Mouse (Mus musculus): ENCODE results near the gene Elf4. TPM values are rescaled to one million over a fixed set of nuclear protein-coding genes. Genes with fewer than 3 reads are reported as not detected.

Elf4 gene
- polyA plus RNA-seq (2015; fragmentation: Nextera tagmentation; extraction: Ambion mirVana), result 9.2 and 10.3 TPM in 2 replicates

- Histone ChIP-seq H3K4me3 (peak within 1 kb of the TSS; percentile 50), H3K4me1 (peaks cover 15% of the 10 kb centered on the region; the same call in 1 of the 2 replicates), H3K9ac (peak within 1 kb of the TSS; percentile 78), H3K9me3 (no peaks in the 10 kb centered on the region), H3K27ac (replicated peaks) (no peak within 1 kb of the TSS; the same call in 1 of the 2 replicates), H3K36me3 (no peaks in the 10 kb centered on the region), H3K27me3 (replicated peaks) (no peaks in the 10 kb centered on the region), H3K4me2 (peak within 1 kb of the TSS; percentile 76)
- WGBS, result 10% methylated on average over 38 of the region's 38 CpGs
- peak; percentile 56; the same call in 1 of the 2 replicates for ATAC-seq (ENCODE audit: extremely low read depth, insufficient number of reproducible peaks, low FRiP score, low TSS enrichment)
These were observed at the start of gene Elf4 for GRCm38 (mm10) chrX:48462754-48463507. Elf4 (minus strand) TSS chrX:48463132.

- Histone ChIP-seq H3K9me3 (no peaks in the 10 kb centered on the region), H3K27me3 (replicated peaks) (no peaks in the 10 kb centered on the region), H3K4me2 (no peak overlapping the region), H3K4me3 (no peak overlapping the region), H3K4me1 (no peaks in the 10 kb centered on the region), H3K9ac (no peak overlapping the region), H3K27ac (replicated peaks) (no peak overlapping the region), H3K36me3 (peaks cover 72% of the 10 kb centered on the region)
- no peak for ATAC-seq (ENCODE audit: extremely low read depth, insufficient number of reproducible peaks, low FRiP score, low TSS enrichment)
- WGBS, result 86% methylated on average over 8 of the region's 8 CpGs
These were observed 30.8 kb upstream of the Elf4 start for GRCm38 (mm10) chrX:48493763-48494162.

- peaks cover 73% of the 10 kb centered on the region for H3K36me3 ChIP-seq
- H3K9me3 ChIP-seq, result no peaks in the 10 kb centered on the region
- H3K27ac ChIP-seq (replicated peaks), result no peak overlapping the region
- H3K27me3 ChIP-seq (replicated peaks), result no peaks in the 10 kb centered on the region
- 79% methylated on average over 7 of the region's 7 CpGs for WGBS
- no peak for ATAC-seq (ENCODE audit: extremely low read depth, insufficient number of reproducible peaks, low FRiP score, low TSS enrichment)
- H3K9ac ChIP-seq, result no peak overlapping the region
- 0 out of 2 replicates have a peak, but pooled peaks cover 4% of the 10 kb centered on the region for H3K4me1 ChIP-seq
- no peak overlapping the region for H3K4me3 ChIP-seq
- H3K4me2 ChIP-seq, result no peak overlapping the region
These were observed 18.8 kb upstream of the Elf4 start for GRCm38 (mm10) chrX:48481687-48482086.

- ATAC-seq (ENCODE audit: extremely low read depth, insufficient number of reproducible peaks, low FRiP score, low TSS enrichment), result no peak
- Histone ChIP-seq H3K9ac (no peak overlapping the region), H3K4me2 (no peak overlapping the region), H3K27me3 (replicated peaks) (no peaks in the 10 kb centered on the region), H3K9me3 (no peaks in the 10 kb centered on the region), H3K36me3 (peaks cover 78% of the 10 kb centered on the region), H3K4me3 (no peak overlapping the region), H3K27ac (replicated peaks) (no peak overlapping the region), H3K4me1 (0 out of 2 replicates have a peak, but pooled peaks cover 4% of the 10 kb centered on the region)
- WGBS, result 85% methylated on average over 4 of the region's 4 CpGs
These were observed 18.2 kb upstream of the Elf4 start for GRCm38 (mm10) chrX:48481095-48481494.

GRCm38 (mm10) chrX:48467355-48467946, 4.5 kb upstream of the Elf4 start:
- Histone ChIP-seq H3K4me3 (no peak overlapping the region), H3K27ac (replicated peaks) (peak overlapping the region; percentile 2), H3K4me1 (peaks cover 8% of the 10 kb centered on the region; the same call in 1 of the 2 replicates), H3K36me3 (peaks cover 3% of the 10 kb centered on the region; the same call in 1 of the 2 replicates), H3K27me3 (replicated peaks) (no peaks in the 10 kb centered on the region), H3K9ac (no peak overlapping the region), H3K9me3 (no peaks in the 10 kb centered on the region), H3K4me2 (no peak overlapping the region)
- ATAC-seq (ENCODE audit: extremely low read depth, insufficient number of reproducible peaks, low FRiP score, low TSS enrichment), result no peak
- WGBS, result 29% methylated on average over 3 of the region's 3 CpGs

- H3K9ac ChIP-seq, result no peak overlapping the region
- ATAC-seq (ENCODE audit: extremely low read depth, insufficient number of reproducible peaks, low FRiP score, low TSS enrichment), result no peak
- peaks cover 12% of the 10 kb centered on the region; the same call in 1 of the 2 replicates for H3K4me1 ChIP-seq
- no peak overlapping the region for H3K4me2 ChIP-seq
- no peaks in the 10 kb centered on the region for H3K9me3 ChIP-seq
- H3K27me3 ChIP-seq (replicated peaks), result no peaks in the 10 kb centered on the region
- no peak overlapping the region for H3K27ac ChIP-seq (replicated peaks)
- no peaks in the 10 kb centered on the region for H3K36me3 ChIP-seq
- no peak overlapping the region for H3K4me3 ChIP-seq
- WGBS, result 61% methylated on average over 2 of the region's 2 CpGs
These were observed 3.2 kb upstream of the Elf4 start for GRCm38 (mm10) chrX:48466174-48466573.

GRCm38 (mm10) chrX:48464436-48464835, 1.5 kb upstream of the Elf4 start:
- no peak for ATAC-seq (ENCODE audit: extremely low read depth, insufficient number of reproducible peaks, low FRiP score, low TSS enrichment)
- H3K4me3 ChIP-seq, result no peak overlapping the region
- 86% methylated on average over 6 of the region's 6 CpGs for WGBS
- H3K4me2 ChIP-seq, result no peak overlapping the region
- H3K4me1 ChIP-seq, result peaks cover 17% of the 10 kb centered on the region; the same call in 1 of the 2 replicates
- no peaks in the 10 kb centered on the region for H3K36me3 ChIP-seq
- no peaks in the 10 kb centered on the region for H3K27me3 ChIP-seq (replicated peaks)
- no peak overlapping the region for H3K27ac ChIP-seq (replicated peaks)
- no peaks in the 10 kb centered on the region for H3K9me3 ChIP-seq
- no peak overlapping the region for H3K9ac ChIP-seq

GRCm38 (mm10) chrX:48463636-48464035, 704 bp upstream of the Elf4 start:
- Histone ChIP-seq H3K36me3 (no peaks in the 10 kb centered on the region), H3K27me3 (replicated peaks) (no peaks in the 10 kb centered on the region), H3K4me2 (no peak overlapping the region), H3K9ac (no peak overlapping the region), H3K4me3 (no peak overlapping the region), H3K27ac (replicated peaks) (no peak overlapping the region), H3K4me1 (peaks cover 17% of the 10 kb centered on the region; the same call in 1 of the 2 replicates), H3K9me3 (no peaks in the 10 kb centered on the region)
- 81% methylated on average over 4 of the region's 4 CpGs for WGBS
- no peak for ATAC-seq (ENCODE audit: extremely low read depth, insufficient number of reproducible peaks, low FRiP score, low TSS enrichment)

- WGBS, result 27% methylated on average over 4 of the region's 4 CpGs
- no peak for ATAC-seq (ENCODE audit: extremely low read depth, insufficient number of reproducible peaks, low FRiP score, low TSS enrichment)
- peak overlapping the region; percentile 50 for H3K4me3 ChIP-seq
- 0 out of 2 replicates have a peak overlapping the region, but pooled peaks have one; percentile 19 for H3K9ac ChIP-seq
- H3K4me2 ChIP-seq, result peak overlapping the region; percentile 76
- no peaks in the 10 kb centered on the region for H3K36me3 ChIP-seq
- H3K27me3 ChIP-seq (replicated peaks), result no peaks in the 10 kb centered on the region
- peaks cover 11% of the 10 kb centered on the region for H3K4me1 ChIP-seq
- H3K27ac ChIP-seq (replicated peaks), result no peak overlapping the region
- H3K9me3 ChIP-seq, result no peaks in the 10 kb centered on the region
These were observed 635 bp downstream of the Elf4 start for GRCm38 (mm10) chrX:48462297-48462696.

GRCm38 (mm10) chrX:48461006-48461405, 1.9 kb downstream of the Elf4 start:
- Histone ChIP-seq H3K4me1 (peaks cover 15% of the 10 kb centered on the region), H3K9ac (no peak overlapping the region), H3K36me3 (no peaks in the 10 kb centered on the region), H3K4me3 (no peak overlapping the region), H3K9me3 (no peaks in the 10 kb centered on the region), H3K27me3 (replicated peaks) (no peaks in the 10 kb centered on the region), H3K27ac (replicated peaks) (no peak overlapping the region), H3K4me2 (no peak overlapping the region)
- ATAC-seq (ENCODE audit: extremely low read depth, insufficient number of reproducible peaks, low FRiP score, low TSS enrichment), result no peak
- WGBS, result 52% methylated on average over 4 of the region's 4 CpGs

GRCm38 (mm10) chrX:48460496-48460895, 2.4 kb downstream of the Elf4 start:
- peaks cover 16% of the 10 kb centered on the region for H3K4me1 ChIP-seq
- no peaks in the 10 kb centered on the region for H3K36me3 ChIP-seq
- no peaks in the 10 kb centered on the region for H3K9me3 ChIP-seq
- ATAC-seq (ENCODE audit: extremely low read depth, insufficient number of reproducible peaks, low FRiP score, low TSS enrichment), result no peak
- H3K27ac ChIP-seq (replicated peaks), result no peak overlapping the region
- H3K4me3 ChIP-seq, result no peak overlapping the region
- H3K4me2 ChIP-seq, result no peak overlapping the region
- WGBS, result 66% methylated on average over 7 of the region's 7 CpGs
- H3K9ac ChIP-seq, result no peak overlapping the region; the same call in 1 of the 2 replicates
- no peaks in the 10 kb centered on the region for H3K27me3 ChIP-seq (replicated peaks)

Data from heart, embryonic 13.5 days (tissue).